Mouse (Mus musculus): Measurements from ENCODE around the gene Mesd. TPM values are rescaled to one million over a fixed set of nuclear protein-coding genes. Genes with fewer than 3 reads are reported as not detected.

The Mesd gene
- polyA plus RNA-seq, 1 experiment from 2014 or later = 109 TPM

DNA sequence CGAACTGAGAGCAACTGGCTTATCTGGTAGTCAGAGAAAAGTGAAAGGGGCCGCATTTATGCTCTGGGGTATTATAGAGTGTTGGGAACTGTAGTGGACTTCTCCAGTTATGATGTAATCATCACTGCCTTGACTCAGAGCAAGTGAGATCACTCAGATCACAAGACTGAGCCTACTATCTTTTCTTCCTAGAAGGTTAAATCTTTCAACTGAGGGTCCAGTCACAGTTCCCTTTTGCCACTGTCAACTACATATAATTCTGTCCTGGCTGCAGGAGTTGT is 27.1 kb upstream of the Mesd start:
- 92% methylated on average over 2 of the region's 2 CpGs for WGBS
- Histone ChIP-seq H3K4me1 (replicated peaks; ENCODE audit: insufficient read depth, low read length) (no peaks in the 10 kb centered on the region), H3K9ac (ENCODE audit: low read depth, low read length) (no peak overlapping the region), H3K4me2 (ENCODE audit: low read length) (no peak overlapping the region), H3K4me3 (replicated peaks; ENCODE audit: low read depth, low read length) (no peak overlapping the region), H3K36me3 (ENCODE audit: insufficient read depth, low read length) (no peaks in the 10 kb centered on the region), H3K27me3 (ENCODE audit: insufficient read depth, low read length) (no peaks in the 10 kb centered on the region), H3K27ac (no peak overlapping the region), H3K9me3 (replicated peaks; ENCODE audit: low read length) (no peaks in the 10 kb centered on the region)
- ATAC-seq (replicated peaks; ENCODE audit: low FRiP score, low read depth) (no peak), DNase-seq (ENCODE audit: low spot score) (no peak)
- TF ChIP-seq CTCF (IDR thresholded peaks at IDR 0.05; ENCODE audit: low read depth) = no peak

DNA sequence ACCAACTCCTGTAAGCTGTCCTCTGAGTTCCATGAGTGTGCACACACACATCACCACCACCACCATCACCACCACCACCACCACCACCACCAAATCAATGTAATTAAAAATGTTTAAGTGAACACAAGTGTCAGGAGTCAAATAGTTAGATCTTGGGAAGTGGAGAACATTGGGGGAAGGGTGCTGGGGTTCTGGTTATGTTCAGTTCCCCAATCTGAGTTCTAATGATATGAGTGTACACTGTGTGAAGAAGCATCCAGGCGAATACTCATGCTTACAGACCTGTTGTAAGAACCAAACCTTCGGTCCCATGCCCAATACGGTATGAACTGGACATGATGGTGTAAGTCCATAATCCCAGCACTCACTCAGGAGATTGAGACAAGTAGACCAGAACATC is 26.3 kb upstream of the Mesd start:
- TF ChIP-seq CTCF (IDR thresholded peaks at IDR 0.05; ENCODE audit: low read depth) = no peak
- Histone ChIP-seq H3K9me3 (replicated peaks; ENCODE audit: low read length) (no peaks in the 10 kb centered on the region), H3K9ac (ENCODE audit: low read depth, low read length) (no peak overlapping the region), H3K27me3 (ENCODE audit: insufficient read depth, low read length) (no peaks in the 10 kb centered on the region), H3K4me1 (replicated peaks; ENCODE audit: insufficient read depth, low read length) (no peaks in the 10 kb centered on the region), H3K27ac (no peak overlapping the region), H3K4me2 (ENCODE audit: low read length) (no peak overlapping the region), H3K36me3 (ENCODE audit: insufficient read depth, low read length) (no peaks in the 10 kb centered on the region), H3K4me3 (replicated peaks; ENCODE audit: low read depth, low read length) (no peak overlapping the region)
- 95% methylated on average over 3 of the region's 3 CpGs for WGBS
- no peak for ATAC-seq (replicated peaks; ENCODE audit: low FRiP score, low read depth)
- DNase-seq (ENCODE audit: low spot score) = no peak

- no peak for TF ChIP-seq CTCF (IDR thresholded peaks at IDR 0.05; ENCODE audit: low read depth)
- no peaks in the 10 kb centered on the region for H3K9me3 ChIP-seq (replicated peaks; ENCODE audit: low read length)
- H3K4me3 ChIP-seq (replicated peaks; ENCODE audit: low read depth, low read length) = no peak overlapping the region
- DNase-seq (ENCODE audit: low spot score) = no peak
- no peak for ATAC-seq (replicated peaks; ENCODE audit: low FRiP score, low read depth)
- H3K36me3 ChIP-seq (ENCODE audit: insufficient read depth, low read length) = no peaks in the 10 kb centered on the region
- H3K4me1 ChIP-seq (replicated peaks; ENCODE audit: insufficient read depth, low read length) = no peaks in the 10 kb centered on the region
- no peak overlapping the region for H3K9ac ChIP-seq (ENCODE audit: low read depth, low read length)
- 59% methylated on average over 4 of the region's 4 CpGs for WGBS
- H3K27me3 ChIP-seq (ENCODE audit: insufficient read depth, low read length) = no peaks in the 10 kb centered on the region
- H3K27ac ChIP-seq = no peak overlapping the region
- no peak overlapping the region for H3K4me2 ChIP-seq (ENCODE audit: low read length)
Measured at GRCm38 (mm10) chr7:83859378-83860083, 24.7 kb upstream of the Mesd start.

GRCm38 (mm10) chr7:83863554-83863953 is 20.7 kb upstream of the Mesd start:
- Histone ChIP-seq H3K4me2 (ENCODE audit: low read length) (no peak overlapping the region), H3K4me1 (replicated peaks; ENCODE audit: insufficient read depth, low read length) (no peaks in the 10 kb centered on the region), H3K36me3 (ENCODE audit: insufficient read depth, low read length) (no peaks in the 10 kb centered on the region), H3K27me3 (ENCODE audit: insufficient read depth, low read length) (no peaks in the 10 kb centered on the region), H3K27ac (no peak overlapping the region), H3K4me3 (replicated peaks; ENCODE audit: low read depth, low read length) (no peak overlapping the region), H3K9ac (ENCODE audit: low read depth, low read length) (no peak overlapping the region), H3K9me3 (replicated peaks; ENCODE audit: low read length) (no peaks in the 10 kb centered on the region)
- DNase-seq (ENCODE audit: low spot score) = no peak
- 40% methylated on average over 2 of the region's 2 CpGs for WGBS
- ATAC-seq (replicated peaks; ENCODE audit: low FRiP score, low read depth) = no peak
- no peak for TF ChIP-seq CTCF (IDR thresholded peaks at IDR 0.05; ENCODE audit: low read depth)

- 77% methylated on average over 3 of the region's 3 CpGs for WGBS
Measured at GRCm38 (mm10) chr7:83868200-83868599, 16.1 kb upstream of the Mesd start.

GRCm38 (mm10) chr7:83869839-83870543 is 14.3 kb upstream of the Mesd start:
- no peaks in the 10 kb centered on the region for H3K27me3 ChIP-seq (ENCODE audit: insufficient read depth, low read length)
- DNase-seq (ENCODE audit: low spot score) (no peak), ATAC-seq (replicated peaks; ENCODE audit: low FRiP score, low read depth) (no peak)
- 36% methylated on average over 5 of the region's 5 CpGs for WGBS
- no peak for TF ChIP-seq CTCF (IDR thresholded peaks at IDR 0.05; ENCODE audit: low read depth)
- no peaks in the 10 kb centered on the region for H3K9me3 ChIP-seq (replicated peaks; ENCODE audit: low read length)
- no peak overlapping the region for H3K9ac ChIP-seq (ENCODE audit: low read depth, low read length)
- no peak overlapping the region for H3K4me2 ChIP-seq (ENCODE audit: low read length)
- no peaks in the 10 kb centered on the region for H3K4me1 ChIP-seq (replicated peaks; ENCODE audit: insufficient read depth, low read length)
- no peak overlapping the region for H3K4me3 ChIP-seq (replicated peaks; ENCODE audit: low read depth, low read length)
- H3K27ac ChIP-seq = no peak overlapping the region
- no peaks in the 10 kb centered on the region for H3K36me3 ChIP-seq (ENCODE audit: insufficient read depth, low read length)

More at GRCm38 (mm10) chr7:83868200-83868599, 16.1 kb upstream of the Mesd start:
- no peak overlapping the region for H3K4me3 ChIP-seq (replicated peaks; ENCODE audit: low read depth, low read length)
- no peaks in the 10 kb centered on the region for H3K9me3 ChIP-seq (replicated peaks; ENCODE audit: low read length)
- DNase-seq (ENCODE audit: low spot score) (no peak), ATAC-seq (replicated peaks; ENCODE audit: low FRiP score, low read depth) (no peak)
- no peak overlapping the region for H3K4me2 ChIP-seq (ENCODE audit: low read length)
- no peaks in the 10 kb centered on the region for H3K4me1 ChIP-seq (replicated peaks; ENCODE audit: insufficient read depth, low read length)
- H3K27ac ChIP-seq = no peak overlapping the region
- no peak for TF ChIP-seq CTCF (IDR thresholded peaks at IDR 0.05; ENCODE audit: low read depth)
- H3K9ac ChIP-seq (ENCODE audit: low read depth, low read length) = no peak overlapping the region
- no peaks in the 10 kb centered on the region for H3K27me3 ChIP-seq (ENCODE audit: insufficient read depth, low read length)
- H3K36me3 ChIP-seq (ENCODE audit: insufficient read depth, low read length) = no peaks in the 10 kb centered on the region
